Mouse (Mus musculus): ENCODE data around the gene Rpl11. TPM values are rescaled to one million over a fixed set of nuclear protein-coding genes. Genes with fewer than 3 reads are reported as not detected.
A peak's percentile ranks its signal among the peaks of the same experiment; 100 is the strongest.

Rpl11 gene
- polyA plus RNA-seq, 1 experiment: 1,270 TPM

DNA sequence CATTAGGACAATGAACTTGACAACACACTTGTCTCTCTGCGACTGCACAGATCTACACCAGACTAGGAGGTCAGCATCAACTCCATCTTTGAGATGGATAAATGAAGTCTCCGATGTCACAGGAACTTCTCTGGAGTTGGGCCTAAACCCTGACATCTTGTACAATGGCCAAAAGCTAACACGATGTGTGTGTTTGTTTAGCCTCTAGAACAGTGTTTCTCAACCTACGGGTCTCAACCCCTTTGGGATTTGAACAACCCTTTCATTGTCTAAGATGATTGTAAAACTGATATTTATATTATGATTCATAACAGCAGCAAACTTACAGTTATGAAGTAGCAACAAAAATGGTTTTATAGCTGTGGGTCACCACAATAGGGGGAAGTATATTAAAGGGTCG lies 4.7 kb upstream of the Rpl11 start:
- Histone ChIP-seq H3K4me1 (ENCODE audit: control insufficient read depth, insufficient read depth, low read length) (no peaks in the 10 kb centered on the region), H3K4me3 (replicated peaks; ENCODE audit: control insufficient read depth, low read depth, low read length) (no peak overlapping the region), H3K27ac (ENCODE audit: control insufficient read depth, insufficient read depth, low read depth, low read length, poor library complexity) (no peak overlapping the region)
- TF ChIP-seq POLR2A (IDR thresholded peaks at IDR 0.05; ENCODE audit: borderline replicate concordance, control insufficient read depth, low read depth, low read length) (no peak), CTCF (IDR thresholded peaks at IDR 0.05; ENCODE audit: control insufficient read depth, insufficient read depth, low read length) (no peak)
- WGBS: 69% methylated on average over 5 of the region's 5 CpGs

DNA sequence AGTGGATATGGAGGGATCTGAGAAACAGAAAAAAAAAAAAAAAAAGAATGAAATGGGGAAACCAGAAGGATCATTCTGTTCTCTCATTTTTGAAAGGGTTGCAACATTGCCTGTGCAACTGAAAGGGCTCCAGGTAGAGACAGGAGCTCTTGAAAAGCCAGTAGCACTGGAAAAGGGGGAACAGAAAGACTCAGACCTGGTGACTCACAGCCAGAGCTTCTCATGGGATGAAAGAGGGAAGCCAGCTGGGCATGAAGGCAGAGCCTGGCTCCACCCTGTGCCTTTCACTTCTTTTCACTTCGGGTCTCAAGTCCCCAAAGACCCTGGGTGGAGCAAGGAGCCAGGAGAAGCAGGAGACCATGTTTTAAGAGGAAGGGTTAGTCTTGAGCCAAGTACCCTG lies 2.8 kb upstream of the Rpl11 start:
- no peak overlapping the region for H3K27ac ChIP-seq (ENCODE audit: control insufficient read depth, insufficient read depth, low read depth, low read length, poor library complexity)
- 18% methylated on average over 1 of the region's 1 CpGs for WGBS
- H3K4me3 ChIP-seq (replicated peaks; ENCODE audit: control insufficient read depth, low read depth, low read length): no peak overlapping the region
- H3K4me1 ChIP-seq (ENCODE audit: control insufficient read depth, insufficient read depth, low read length): no peaks in the 10 kb centered on the region; the same call in 1 of the 2 replicates
- TF ChIP-seq CTCF (IDR thresholded peaks at IDR 0.05; ENCODE audit: control insufficient read depth, insufficient read depth, low read length) (no peak), POLR2A (IDR thresholded peaks at IDR 0.05; ENCODE audit: borderline replicate concordance, control insufficient read depth, low read depth, low read length) (no peak)

DNA sequence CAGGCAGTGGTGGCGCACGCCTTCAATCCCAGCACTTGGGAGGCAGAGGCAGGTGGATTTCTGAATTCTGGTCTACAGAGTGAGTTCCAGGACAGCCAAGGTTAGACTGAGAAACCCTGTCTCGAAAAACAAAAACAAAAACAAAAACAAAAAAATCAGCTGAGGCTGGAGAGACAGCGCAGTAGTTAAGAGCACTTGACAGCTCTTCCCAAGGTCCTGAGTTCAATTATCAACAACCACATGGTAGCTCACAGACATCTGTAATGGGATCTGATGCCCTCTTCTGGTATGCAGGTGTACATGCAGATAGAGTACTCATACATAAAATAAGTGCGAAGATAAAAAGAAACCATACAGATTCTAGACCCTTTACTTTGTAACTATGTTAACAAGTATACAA lies 615 bp upstream of the Rpl11 start:
- Histone ChIP-seq H3K4me3 (replicated peaks; ENCODE audit: control insufficient read depth, low read depth, low read length) (no peak overlapping the region), H3K27ac (ENCODE audit: control insufficient read depth, insufficient read depth, low read depth, low read length, poor library complexity) (no peak overlapping the region), H3K4me1 (ENCODE audit: control insufficient read depth, insufficient read depth, low read length) (no peaks in the 10 kb centered on the region; the same call in 1 of the 2 replicates)
- TF ChIP-seq CTCF (IDR thresholded peaks at IDR 0.05; ENCODE audit: control insufficient read depth, insufficient read depth, low read length): no peak
- TF ChIP-seq POLR2A (IDR thresholded peaks at IDR 0.05; ENCODE audit: borderline replicate concordance, control insufficient read depth, low read depth, low read length): no peak
- WGBS: 70% methylated on average over 5 of the region's 5 CpGs

DNA sequence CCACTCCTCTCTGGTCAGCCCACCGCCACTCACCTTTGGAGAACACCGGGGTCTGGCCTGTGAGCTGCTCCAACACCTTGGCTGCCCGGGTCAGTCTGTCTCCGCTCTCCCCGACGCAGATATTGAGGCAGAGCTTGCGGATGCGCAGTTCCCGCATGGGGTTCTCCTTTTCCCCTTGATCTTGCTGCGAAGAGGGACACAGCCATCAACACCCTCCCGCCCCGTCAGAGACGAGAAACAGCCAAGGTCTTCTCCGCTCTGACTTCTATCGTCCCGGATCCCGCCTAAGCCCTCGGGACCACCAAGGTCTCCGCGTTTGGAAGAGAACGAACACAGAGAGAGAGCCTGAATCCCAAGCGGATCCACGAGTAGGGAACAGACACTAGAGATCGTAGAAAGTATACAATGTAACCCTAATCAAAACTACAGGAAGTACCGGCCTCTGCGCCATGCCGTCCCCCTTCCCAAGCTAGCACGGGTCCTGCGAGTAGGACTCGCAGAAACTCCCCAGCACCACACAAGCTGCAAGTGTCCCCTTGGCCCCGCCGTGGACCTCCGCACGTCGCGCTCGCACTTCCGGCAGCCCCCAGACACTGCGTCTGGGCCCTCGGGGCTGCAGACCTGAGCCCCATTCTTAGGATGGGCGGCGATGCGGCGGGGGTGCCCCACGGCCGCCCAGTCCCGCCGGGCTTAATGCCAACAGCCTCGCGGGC lies 538 bp downstream of the Rpl11 start:
- peak overlapping the region; percentile 60; the same call in 1 of the 2 replicates for H3K27ac ChIP-seq (ENCODE audit: control insufficient read depth, insufficient read depth, low read depth, low read length, poor library complexity)
- peak overlapping the region; percentile 81 for H3K4me3 ChIP-seq (replicated peaks; ENCODE audit: control insufficient read depth, low read depth, low read length)
- under 1% methylated on average over 50 of the region's 50 CpGs for WGBS
- no peaks in the 10 kb centered on the region; the same call in 1 of the 2 replicates for H3K4me1 ChIP-seq (ENCODE audit: control insufficient read depth, insufficient read depth, low read length)
- no peak for TF ChIP-seq POLR2A (IDR thresholded peaks at IDR 0.05; ENCODE audit: borderline replicate concordance, control insufficient read depth, low read depth, low read length)
- no peak for TF ChIP-seq CTCF (IDR thresholded peaks at IDR 0.05; ENCODE audit: control insufficient read depth, insufficient read depth, low read length)

DNA sequence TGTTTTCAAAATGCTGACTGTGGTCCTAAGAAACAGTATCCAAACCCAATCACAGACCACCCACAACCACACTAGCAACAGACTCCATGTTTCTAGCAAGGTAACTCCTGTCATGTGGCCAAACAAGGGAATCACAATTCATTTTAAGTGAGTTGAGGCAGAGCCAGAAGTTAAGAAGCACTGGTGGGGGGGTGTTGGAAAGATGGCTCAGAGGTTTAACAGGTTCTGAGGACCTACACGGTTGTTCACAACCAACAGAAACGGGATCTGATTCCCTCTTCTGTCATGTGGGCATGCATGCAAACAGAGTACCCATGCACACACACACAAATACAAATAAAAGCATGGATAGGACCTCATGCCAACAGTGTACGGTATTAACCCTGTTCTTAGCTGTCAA lies 1.2 kb downstream of the Rpl11 start:
- TF ChIP-seq CTCF (IDR thresholded peaks at IDR 0.05; ENCODE audit: control insufficient read depth, insufficient read depth, low read length) (no peak), POLR2A (IDR thresholded peaks at IDR 0.05; ENCODE audit: borderline replicate concordance, control insufficient read depth, low read depth, low read length) (no peak)
- Histone ChIP-seq H3K4me1 (ENCODE audit: control insufficient read depth, insufficient read depth, low read length) (no peaks in the 10 kb centered on the region; the same call in 1 of the 2 replicates), H3K4me3 (replicated peaks; ENCODE audit: control insufficient read depth, low read depth, low read length) (peak overlapping the region; percentile 81), H3K27ac (ENCODE audit: control insufficient read depth, insufficient read depth, low read depth, low read length, poor library complexity) (no peak overlapping the region)
- 2% methylated on average over 3 of the region's 3 CpGs for WGBS

DNA sequence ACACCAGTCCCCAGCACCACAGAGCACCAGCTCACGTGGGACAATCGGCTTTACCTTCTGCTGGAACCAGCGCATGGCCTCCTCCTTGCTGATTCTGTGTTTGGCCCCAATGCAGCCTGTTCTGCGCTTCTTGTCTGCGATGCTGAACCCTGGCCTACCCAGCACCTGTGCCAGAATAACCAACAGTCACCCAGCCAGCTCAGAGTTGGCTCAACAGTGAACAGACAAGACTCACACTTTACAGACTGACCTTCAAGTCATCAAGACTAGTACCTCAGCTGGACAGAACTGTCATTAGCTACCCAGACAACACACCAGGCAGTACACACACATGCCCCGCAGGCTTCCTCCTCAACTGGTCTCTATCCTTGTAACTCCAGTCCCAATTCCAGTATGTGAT lies 3.0 kb downstream of the Rpl11 start:
- no peak overlapping the region for H3K27ac ChIP-seq (ENCODE audit: control insufficient read depth, insufficient read depth, low read depth, low read length, poor library complexity)
- H3K4me1 ChIP-seq (ENCODE audit: control insufficient read depth, insufficient read depth, low read length): no peaks in the 10 kb centered on the region; the same call in 1 of the 2 replicates
- H3K4me3 ChIP-seq (replicated peaks; ENCODE audit: control insufficient read depth, low read depth, low read length): no peak overlapping the region
- 93% methylated on average over 6 of the region's 6 CpGs for WGBS
- TF ChIP-seq CTCF (IDR thresholded peaks at IDR 0.05; ENCODE audit: control insufficient read depth, insufficient read depth, low read length) (no peak), POLR2A (IDR thresholded peaks at IDR 0.05; ENCODE audit: borderline replicate concordance, control insufficient read depth, low read depth, low read length) (no peak)

DNA sequence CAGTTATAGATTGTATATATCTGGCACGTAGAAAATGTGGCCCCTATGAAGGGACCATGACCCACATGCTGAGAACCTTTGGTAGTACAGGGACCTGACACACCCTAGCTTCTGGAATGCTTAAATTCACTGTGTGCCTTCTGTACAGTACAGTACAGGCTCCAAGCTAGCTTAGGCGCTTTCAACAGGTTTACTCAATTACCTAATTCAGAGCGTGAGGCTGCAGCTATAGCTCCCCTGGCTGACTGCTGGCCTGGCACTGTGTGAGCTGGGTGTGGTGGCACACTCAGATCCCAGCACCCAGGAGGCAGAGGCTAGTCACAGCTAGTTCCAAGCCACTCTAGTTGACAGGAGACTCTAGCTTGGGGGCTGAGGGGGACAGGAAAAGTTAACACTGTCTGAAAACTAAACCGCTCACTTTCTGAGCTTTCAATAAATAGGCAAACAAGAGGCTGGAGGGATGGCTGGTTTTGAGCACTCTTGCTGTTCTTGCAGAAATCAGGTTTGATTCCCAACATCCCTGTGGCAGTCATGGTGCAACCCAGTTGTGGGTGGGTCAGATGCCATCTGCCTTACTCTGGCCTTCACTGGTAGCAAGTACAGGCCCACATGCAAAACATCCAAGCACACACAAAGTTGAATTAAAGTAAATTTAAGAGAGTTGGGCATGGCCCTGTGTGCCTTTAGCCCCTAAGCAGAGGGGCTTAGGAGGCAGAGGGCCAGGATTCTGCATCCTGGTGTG lies 4.8 kb downstream of the Rpl11 start:
- Histone ChIP-seq H3K4me3 (replicated peaks; ENCODE audit: control insufficient read depth, low read depth, low read length) (no peak overlapping the region), H3K4me1 (ENCODE audit: control insufficient read depth, insufficient read depth, low read length) (no peaks in the 10 kb centered on the region; the same call in 1 of the 2 replicates), H3K27ac (ENCODE audit: control insufficient read depth, insufficient read depth, low read depth, low read length, poor library complexity) (no peak overlapping the region)
- TF ChIP-seq POLR2A (IDR thresholded peaks at IDR 0.05; ENCODE audit: borderline replicate concordance, control insufficient read depth, low read depth, low read length): no peak
- TF ChIP-seq CTCF (IDR thresholded peaks at IDR 0.05; ENCODE audit: control insufficient read depth, insufficient read depth, low read length): no peak
- 80% methylated on average over 4 of the region's 4 CpGs for whole genome bisulfite sequencing

DNA sequence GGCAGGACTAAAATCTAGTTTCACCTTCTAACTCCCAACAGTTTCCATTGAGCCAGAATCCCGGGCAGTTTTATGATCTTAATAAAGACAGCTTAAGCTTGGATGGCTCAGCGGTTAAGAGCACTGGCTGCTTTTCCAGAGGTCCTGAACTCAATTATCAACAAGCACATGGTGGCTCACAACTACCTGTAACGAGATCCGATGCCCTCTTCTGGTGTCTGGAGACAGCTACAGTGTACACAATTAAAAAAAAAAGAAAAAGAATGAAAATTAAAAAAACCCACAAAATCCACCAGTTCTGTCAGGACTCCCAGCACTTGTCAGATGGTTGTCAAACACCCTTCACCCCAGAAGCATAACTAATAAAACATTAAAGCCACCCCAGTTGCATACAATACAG lies 5.6 kb downstream of the Rpl11 start:
- H3K4me1 ChIP-seq (ENCODE audit: control insufficient read depth, insufficient read depth, low read length): no peaks in the 10 kb centered on the region; the same call in 1 of the 2 replicates
- H3K27ac ChIP-seq (ENCODE audit: control insufficient read depth, insufficient read depth, low read depth, low read length, poor library complexity): no peak overlapping the region

More for the DNA sequence above, 5.6 kb downstream of the Rpl11 start:
- H3K4me3 ChIP-seq (replicated peaks; ENCODE audit: control insufficient read depth, low read depth, low read length): no peak overlapping the region
- WGBS: 42% methylated on average over 4 of the region's 4 CpGs
- TF ChIP-seq CTCF (IDR thresholded peaks at IDR 0.05; ENCODE audit: control insufficient read depth, insufficient read depth, low read length) (no peak), POLR2A (IDR thresholded peaks at IDR 0.05; ENCODE audit: borderline replicate concordance, control insufficient read depth, low read depth, low read length) (no peak)
